Mouse (Mus musculus) small intestine, adult 2 months (tissue): ENCODE measurements around the gene Pcsk7.

Experiments used
- CTCF ChIP-seq: fragments of 200-500 bp; IDR thresholded peaks from 2 replicates; pipeline ENCODE4 v1.5.1; 2012; ENCODE audit warnings: low read depth, mild to moderate bottlenecking, control low read depth, inconsistent platforms, low read length, moderate library complexity, mixed read lengths; ENCODE audit not compliant: insufficient replicate concordance, insufficient read length; ENCODE audit errors: extremely low read depth
- POLR2A ChIP-seq: fragments of 200-500 bp; IDR thresholded peaks from 2 replicates; pipeline ENCODE4 v1.6.1; 2012; ENCODE audit warnings: low read depth, mild to moderate bottlenecking, control low read depth, inconsistent platforms, low read length, moderate library complexity

- peak; percentile 67; the same call in 1 of the 2 replicates for TF ChIP-seq CTCF
- no peak for TF ChIP-seq POLR2A
Observed at GRCm38 (mm10) chr9:45911673-45912072, 5.4 kb downstream of the Pcsk7 start.
